Mouse (Mus musculus) bone marrow macrophage, adult 2 months (primary cell): ENCODE data around the gene Cdyl.

Experiments used
- CTCF ChIP-seq: IDR thresholded peaks from 2 replicates; pipeline ENCODE4 v1.5.1; 2012; ENCODE audit warnings: low read depth, mild to moderate bottlenecking, low read length, moderate library complexity
- POLR2A ChIP-seq: IDR thresholded peaks from 2 replicates; pipeline ENCODE4 v1.6.1; 2012; ENCODE audit warnings: mild to moderate bottlenecking, low read depth, low read length, borderline replicate concordance

DNA sequence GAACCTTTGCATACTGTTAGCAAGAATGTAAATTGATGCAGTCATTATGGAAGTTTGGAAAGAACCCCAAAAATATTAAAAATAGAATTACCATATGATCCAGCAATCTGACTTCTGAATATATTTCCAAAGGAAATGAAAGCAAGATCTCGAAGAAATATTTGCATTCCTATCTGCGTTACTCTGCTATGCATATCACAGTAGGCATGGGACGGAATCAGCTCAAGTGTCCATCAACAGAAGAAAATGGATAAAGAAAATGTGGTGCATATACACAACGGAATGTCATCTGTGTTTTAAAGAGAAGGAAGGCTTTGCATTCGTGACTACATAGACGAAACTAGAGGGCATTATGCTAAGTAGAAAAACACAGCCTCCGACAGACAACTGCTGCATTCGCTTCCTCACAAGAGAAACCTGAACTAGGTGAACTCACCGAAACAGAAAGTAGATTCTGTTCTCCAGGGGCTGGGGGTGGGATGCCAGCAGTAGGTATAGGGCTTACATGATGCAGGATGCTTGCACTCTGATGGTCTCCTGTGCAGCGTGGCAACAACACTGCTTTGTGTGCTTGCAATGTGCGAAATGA is 9.3 kb upstream of the Cdyl start:
- TF ChIP-seq CTCF = no peak
- no peak for TF ChIP-seq POLR2A
